Mouse (Mus musculus) 3T3-L1 (cell line): ENCODE measurements around the gene Rgs2.

Experiments
- DNase-seq: peaks from one replicate; pipeline ENCODE4 v3.0.0-alpha.2; 2015; ENCODE audit warnings: low read depth, low spot score

The Rgs2 gene

DNA sequence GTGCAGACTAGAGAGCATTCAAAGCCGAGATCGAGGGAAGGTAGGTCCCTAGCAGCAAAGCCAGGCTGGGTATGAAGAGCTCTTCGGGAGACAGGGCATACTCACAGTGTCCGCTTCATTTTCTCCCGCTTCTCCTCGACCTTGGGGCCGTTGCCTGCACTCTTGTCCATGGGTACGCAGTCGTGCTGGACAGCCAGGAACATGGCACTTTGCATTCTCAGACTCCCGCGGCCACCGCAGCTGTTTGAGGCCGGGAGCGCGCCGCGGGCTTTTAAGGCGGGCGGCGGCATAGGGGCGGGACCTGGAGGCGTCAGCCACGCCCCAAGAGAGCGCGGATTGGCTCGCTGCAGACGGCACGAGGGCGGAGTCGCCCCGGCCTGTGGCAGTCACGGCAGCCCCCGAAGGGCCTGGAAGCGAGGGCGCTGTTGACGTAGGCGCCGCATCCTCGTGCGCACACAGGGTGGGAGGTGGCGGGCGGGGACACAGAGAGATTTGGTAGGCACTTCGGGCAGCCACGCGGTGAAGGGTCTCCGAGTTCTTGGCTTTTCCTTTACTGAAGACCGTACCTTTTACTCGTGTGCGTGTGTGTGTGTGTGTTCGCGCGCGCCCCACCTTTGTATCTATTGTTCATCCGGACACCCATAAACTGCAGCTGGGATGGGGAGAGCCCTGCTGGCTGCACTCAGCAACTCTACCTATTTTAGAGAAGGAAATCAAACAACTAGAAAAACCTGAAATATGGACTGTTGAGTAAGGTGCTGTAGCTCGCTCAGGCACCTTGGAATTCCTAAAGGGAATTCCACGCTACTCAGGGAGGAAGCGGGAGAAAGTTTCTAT lies at the start of gene Rgs2:
Rgs2 (minus strand) TSS at position 258 of the 837 bp plus-strand sequence.
- DNase-seq: peak; percentile 76

DNA sequence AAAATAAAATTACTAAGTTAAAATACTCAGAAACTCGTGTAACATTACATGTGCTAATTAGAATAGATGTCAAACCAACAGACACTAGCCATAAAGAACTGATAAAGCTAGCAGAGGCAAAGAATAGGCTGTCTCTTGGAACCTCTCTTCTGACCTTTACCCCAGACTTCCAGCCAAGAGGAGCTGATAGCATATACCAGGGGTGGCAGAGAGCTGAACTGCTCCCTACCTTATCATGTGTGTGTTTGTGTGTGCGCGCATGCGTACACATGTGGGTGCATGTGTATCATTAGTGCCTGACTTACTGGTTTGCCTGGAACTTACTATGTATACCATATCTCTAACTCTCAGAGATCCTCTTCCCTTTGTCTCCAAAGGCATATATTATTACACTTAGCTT lies 49.4 kb upstream of the Rgs2 start:
- no peak for DNase-seq

DNA sequence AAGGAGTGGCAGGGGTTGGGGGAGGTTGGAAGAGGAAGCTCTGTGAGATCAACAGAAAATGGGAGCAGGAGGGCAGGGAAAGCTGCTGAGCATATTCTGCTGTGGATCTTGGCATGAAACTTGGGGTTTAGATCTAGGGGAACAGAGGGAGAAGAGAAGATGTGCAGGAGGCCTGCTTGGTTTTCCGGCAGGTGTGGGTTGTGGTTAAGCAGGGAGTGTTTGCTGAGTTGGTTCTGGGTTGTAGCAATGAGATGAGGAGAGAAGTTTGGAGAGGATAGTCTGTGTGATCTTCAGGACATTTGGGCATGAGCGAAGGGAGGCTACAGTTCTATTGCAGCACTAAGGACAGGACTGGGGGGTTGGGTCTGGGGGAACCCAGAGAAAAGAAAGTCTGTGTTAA lies 37.9 kb upstream of the Rgs2 start:
- no peak for DNase-seq

DNA sequence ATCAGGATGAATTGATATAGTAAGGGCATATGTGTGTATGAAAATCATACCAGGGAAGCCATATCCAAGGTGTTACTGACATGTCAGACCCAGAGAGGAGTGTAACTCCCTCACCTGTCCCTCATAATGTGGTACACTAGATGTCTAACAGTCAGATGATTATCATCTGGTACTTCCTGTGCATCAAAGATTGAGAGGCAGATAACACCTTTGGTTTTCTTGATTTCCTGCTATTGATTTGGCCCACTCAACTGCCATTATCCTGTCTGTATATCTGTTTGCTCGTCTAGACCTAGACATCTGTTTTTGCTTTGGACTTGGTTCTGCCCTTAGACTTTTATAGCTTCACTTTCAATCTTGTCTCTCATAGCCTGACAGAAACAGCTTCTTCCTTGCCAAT lies 29.5 kb upstream of the Rgs2 start:
- DNase-seq: no peak

DNA sequence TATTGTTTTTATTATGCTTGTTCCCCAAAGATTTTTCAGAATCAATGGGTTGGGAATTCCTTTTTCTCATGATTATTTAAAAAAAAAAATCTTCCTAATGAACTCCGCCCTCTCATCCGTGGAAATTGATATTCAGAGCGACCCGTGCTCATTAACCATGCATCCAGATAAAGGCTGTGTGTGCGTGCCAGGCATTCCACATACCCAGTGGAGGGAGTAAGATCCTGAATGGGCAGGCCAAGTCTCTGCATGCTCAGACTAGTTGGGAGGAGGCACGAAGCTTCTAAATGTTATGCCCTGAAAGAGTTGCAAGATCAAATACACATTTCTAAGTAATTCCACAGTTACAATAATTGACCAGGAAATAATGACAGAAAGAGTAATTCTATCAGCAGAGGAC lies 26.5 kb upstream of the Rgs2 start:
- DNase-seq: no peak

DNA sequence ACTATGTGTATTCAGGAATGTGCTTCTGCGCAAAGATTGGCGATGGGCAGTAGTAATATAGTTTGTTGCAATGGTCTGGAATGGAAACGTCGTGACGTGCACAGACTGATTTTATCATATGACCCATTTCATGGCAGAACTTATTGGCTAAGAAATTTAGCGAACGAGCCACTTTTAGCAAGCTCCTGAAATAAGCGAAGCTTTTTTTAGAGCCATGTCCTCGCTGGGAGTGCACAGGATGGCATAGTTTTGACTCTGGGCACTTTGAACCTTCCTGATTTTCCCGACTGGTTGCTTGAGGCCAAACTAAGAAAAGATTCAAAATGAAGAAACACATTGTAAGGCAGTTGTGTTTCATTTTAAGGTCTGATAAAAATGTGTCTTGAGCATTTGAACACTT lies 25.7 kb upstream of the Rgs2 start:
- no peak for DNase-seq

DNA sequence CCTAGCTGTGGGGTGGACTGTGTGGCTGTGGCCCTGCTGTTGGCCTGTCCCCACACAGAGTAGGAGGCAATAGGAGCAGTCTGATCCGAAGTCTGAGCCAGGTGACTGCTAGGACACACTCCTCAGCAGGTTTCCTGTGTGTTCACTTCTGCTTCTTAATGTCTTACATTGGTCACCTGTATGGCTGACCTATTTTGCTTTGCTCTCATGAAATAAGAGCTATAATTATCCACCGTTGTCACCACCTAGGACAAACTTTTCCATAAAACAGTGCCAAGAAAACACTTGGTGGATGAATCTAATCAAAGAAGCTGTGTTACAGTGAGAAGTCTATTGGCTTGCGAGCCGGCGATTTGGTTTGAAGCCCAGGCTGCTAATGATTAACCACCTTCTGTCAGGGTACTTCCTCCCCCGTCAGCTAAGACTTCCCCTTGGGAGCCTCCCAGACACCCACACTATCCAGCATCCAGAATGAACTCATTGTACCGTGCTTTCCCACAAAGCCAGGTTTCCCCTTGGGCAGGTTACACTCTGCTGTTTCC lies 14.5 kb upstream of the Rgs2 start:
- DNase-seq: no peak

DNA sequence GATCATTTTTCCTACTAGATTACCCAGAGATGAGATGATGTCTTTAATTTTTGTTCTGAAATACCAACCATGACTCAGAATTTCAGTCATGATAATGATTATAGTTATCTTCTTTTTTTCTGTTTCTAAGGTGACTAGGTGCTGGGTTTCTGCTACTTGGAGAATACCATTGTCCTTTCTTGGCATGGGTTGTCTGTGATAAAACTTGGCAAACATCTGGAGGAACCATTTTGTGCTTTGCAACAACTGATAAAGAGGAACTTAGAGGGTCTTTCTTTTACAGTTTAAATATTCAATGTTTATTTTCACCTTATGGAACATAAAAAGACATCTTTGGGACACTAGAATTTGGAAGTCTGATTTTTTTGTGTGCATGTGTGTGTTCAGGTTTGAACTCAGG lies 10.0 kb upstream of the Rgs2 start:
- no peak for DNase-seq

DNA sequence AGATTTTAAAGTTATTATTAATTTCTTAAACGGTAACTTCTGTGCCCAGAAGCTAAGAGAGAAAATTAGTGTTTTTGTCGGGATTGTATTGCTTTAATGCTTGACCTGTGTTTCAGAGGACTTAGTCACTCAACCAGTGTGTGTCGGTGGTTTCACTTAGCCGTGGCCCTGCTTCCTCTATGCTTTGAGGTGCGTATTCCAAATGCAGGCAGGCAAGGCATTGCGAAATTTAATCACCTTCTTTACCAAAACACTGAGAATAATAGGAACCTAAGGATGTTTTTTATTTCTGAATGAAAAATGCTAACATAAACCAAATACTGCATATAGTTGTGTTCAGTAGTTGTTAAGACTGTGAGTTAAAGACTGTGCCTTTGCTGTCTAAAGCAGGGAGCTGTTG lies 3.4 kb upstream of the Rgs2 start:
- no peak for DNase-seq

DNA sequence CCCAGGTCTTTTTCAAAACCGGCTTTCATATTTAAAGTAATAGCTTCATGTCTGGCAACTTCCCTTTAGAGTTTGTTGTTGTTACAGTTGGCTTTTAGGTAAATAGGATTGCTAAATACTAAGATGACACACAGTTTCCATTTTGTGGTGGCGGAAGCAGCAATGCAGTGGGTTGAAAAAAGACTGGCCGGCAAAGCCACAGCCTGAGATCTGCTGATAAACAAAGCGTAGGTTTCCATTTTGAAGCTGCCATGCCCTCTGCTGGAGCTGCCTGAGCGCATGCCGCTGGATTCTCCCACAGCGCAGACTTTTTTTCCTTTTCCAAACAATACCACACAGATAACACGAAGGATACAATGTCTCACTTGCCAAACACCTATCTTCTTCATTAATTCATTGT lies 2.6 kb upstream of the Rgs2 start:
- DNase-seq: peak; percentile 87

DNA sequence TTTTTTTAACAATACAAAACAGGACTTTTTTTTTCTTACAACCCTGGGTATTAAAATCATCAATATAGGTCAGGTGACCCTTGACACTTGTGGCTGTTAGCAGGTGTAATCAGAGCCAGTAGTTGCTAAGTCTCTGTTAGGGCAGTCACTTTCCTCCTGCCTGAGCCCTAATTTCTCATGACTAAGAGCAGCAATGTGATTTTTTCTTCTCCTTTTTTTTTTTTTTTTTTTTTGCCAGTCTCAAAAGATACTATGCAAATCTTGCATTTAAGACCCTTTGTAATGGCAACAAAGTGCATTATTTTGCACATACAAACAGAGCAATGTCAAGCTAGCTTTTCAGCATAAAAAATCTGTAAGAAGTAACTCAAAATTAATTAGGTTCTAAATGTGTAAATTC lies 1.7 kb upstream of the Rgs2 start:
- no peak for DNase-seq

DNA sequence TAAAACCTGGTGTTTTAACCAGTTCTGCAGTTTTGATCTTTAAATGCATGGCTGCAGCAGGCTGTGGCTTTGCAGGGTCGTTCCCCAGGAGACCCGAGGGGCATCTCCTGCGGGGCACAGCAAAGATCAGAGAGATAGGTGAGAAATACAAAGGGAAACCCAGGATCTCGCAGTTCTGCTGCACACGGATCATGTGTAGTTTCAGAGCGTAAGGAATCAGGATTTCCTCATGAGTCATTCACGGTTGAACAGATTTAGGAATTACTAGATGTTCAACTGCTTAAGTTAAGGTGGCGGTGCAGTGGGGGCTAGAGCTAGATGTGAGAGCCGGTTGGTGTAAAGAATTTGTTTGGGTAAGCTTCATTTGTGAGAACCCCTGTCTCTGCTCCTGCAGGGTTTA lies 780 bp upstream of the Rgs2 start:
- DNase-seq: peak; percentile 16

DNA sequence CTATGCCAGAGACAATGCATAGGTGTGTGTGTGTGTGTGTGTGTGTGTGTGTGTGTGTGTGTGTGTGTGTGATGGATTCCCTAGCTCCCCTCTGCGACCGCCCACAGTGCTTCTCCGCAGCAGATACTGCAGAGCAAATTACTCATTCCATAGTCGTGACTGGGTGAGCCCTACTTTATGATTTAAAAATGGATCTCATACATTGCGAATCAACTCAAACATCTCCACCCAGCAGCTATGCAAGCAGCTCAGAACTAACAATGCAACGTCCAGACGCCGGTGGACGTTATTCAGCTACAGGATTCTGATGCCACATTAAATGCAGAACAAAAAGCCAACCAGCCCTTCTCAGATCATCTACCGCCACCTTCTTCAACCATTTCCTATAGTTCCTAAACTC lies 545 bp downstream of the Rgs2 start:
- peak; percentile 37 for DNase-seq

DNA sequence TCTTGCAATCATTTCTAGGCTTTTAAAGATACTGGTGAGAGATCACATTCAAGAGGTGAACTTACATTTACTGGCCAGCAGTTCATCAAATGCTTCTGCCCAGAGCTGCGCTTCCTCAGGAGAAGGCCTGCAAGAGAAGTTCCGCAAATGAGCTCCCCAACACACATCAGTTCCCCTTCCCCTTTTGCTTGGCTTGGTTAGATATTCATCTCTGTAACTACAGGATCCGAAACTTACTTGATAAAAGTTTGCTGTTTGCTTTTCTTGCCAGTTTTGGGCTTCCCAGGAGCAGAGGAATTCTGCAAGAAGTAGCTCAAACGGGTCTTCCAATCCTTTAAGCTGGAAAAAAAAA lies 1.3 kb downstream of the Rgs2 start:
- DNase-seq: no peak

DNA sequence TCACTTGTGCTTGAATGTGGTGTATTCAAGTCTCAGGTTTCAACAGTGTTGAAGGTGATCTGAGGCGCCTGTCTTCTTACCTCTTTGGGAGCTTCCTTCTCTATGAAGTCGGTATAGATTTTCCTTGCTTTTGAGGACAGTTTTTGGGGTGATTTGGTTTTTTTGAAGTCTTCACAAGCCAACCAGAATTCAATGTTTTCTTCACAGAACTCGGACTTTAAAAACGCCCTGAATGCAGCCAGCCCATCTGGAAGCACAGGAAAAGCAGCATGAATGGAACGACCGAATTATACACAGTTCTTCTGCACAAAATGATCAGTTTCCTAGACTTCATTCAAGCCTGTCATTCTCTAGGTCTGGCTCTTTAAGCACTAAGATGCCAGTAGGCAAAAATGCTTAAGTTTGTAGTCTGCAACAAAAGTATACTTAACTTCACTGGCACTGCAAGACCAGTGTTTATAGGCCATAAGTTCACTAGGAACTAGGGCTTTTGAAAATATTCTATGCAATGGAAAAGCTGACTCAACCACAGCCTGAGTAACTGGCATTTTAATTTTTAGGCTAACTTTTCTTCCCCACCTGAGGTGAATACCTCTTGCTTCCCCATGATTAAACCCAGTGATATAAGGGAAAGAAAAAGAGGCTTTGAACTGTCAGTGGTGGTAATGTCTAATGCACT lies 1.8 kb downstream of the Rgs2 start:
- DNase-seq: no peak

DNA sequence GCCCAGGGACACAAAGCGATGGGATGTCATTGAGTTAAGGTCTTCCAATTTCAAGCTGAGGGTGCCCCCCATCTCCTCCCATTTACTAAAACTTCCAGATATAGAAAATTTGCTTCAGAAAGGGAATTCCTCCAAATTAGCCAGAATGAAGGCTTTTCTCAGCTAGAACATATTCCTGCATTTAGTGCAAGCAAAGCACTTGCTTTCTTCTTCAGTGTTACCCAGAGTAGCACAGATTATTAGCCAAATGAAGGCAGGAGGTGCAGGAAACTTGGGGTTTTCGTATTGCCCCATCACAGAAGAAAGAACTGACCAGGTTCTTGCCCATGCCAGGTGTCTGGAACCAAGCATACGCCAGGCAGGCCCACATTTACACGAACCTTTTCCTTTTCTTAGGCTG lies 3.7 kb downstream of the Rgs2 start:
- DNase-seq: no peak

DNA sequence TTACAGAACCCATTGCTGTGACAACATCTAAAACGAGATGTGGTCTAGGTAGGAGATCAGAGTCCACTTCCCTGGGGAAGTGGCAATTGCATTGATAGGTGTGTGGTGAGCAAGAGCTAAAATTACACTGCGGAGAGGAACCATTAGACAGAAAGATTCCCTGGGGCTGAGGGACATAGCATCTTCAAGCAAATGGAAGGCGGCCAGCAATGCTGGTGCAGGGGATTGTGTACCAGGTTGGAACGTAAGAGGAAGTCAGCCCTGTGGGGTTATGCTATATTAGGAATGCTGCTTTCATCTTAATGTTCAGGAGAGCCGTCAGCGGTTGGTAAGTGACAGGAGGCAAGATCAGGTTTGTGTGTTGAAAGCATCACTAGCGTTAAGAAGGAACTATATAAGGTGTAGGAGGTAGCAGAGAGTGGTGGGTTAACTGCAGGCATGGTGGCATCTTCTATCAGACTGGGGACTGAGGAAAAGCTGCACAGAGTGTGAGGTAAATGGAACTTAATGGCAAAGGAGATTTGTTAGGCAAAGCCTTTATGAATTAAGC lies 4.5 kb downstream of the Rgs2 start:
- no peak for DNase-seq

DNA sequence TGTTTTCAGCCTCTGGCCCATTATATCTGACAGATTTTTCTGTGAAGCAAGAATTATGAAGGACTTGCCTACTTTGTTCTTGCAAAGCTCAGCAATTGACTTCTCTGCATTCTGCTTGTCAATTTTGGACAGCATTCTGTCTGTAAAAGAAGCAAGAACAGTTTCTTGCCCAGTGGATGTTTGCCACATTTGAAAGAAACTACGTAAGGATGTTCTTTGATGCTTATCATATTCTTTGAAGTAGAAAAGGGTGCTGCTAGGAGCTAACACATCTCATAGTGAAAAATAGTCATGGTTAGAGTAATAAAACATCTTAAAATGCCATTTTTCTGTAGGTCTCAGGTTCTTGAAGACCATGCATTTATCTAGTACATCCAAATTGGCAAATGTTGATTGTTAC lies 10.9 kb downstream of the Rgs2 start:
- DNase-seq: no peak

DNA sequence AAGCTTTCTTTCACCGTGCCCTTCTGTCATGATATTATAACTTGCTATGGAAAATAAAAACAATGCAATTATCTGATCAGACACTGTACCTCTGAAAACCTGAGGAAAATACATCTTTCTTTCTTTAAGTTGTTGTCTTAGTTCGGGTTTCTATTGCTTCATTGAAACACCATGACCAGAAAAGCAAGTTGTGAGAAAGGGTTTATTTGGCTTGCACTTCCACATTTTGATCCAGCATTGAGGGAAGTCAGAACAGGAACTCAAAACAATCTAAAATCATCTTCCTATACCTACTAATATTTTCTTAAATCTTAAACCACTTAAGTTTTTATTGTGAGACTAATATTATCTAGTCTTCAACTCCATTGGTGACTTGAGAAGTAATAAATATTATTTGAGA lies 11.4 kb downstream of the Rgs2 start:
- DNase-seq: no peak

DNA sequence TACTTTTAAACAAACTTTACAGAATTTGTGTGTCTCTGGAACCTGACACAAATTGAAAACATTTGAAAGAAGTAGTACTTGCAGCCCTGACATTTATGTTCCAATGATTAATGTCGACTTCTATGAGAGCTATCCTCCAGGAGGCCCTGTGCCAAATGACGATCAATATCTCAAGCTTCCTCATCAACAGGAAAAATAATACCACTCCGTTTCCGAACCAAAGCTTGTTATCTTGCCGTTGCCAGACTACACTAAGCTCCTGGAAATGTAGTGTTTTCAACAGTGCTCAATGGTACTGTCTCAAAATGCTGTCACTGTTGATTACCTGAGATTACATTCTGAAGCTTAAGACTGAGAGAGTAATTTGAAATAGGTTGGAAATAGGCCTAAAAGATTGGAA lies 13.7 kb downstream of the Rgs2 start:
- DNase-seq: no peak

DNA sequence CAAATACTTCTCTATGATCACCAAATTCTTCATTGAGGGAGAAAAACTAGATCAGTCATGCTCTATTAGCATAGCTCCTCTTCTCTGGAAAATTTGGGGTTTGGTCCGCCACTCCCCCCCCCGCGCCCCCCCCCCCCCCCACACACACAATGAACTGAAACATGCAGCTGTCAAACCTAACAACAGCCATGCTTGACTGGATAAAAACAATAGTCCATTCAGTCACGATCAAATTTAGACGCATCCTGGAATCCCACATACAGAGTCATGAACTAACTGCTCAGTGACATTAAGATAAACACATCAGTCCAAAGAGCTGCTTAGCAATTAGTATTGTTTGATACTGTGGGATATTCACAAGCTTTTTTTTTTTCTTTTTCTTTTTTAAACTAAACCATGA lies 14.2 kb downstream of the Rgs2 start:
- DNase-seq: no peak

DNA sequence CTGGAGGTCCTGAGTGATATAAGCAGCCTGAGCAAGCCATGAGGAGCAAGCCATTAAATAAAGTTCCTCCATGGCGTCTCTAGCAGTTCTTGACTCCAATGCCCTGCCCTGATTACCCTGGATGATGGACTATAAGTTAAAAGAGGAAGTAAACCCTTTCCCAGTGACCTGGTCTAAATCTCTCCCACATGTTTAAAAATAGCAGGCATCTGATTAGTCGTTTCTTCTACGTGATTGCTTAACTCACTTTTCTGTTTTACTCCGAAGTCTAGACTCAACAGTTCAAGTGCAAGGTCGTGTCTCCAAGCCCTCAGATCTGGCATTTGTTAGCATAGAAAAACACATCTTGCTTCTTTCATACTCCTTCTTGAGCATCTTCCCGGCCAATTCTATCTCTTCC lies 15.2 kb downstream of the Rgs2 start:
- no peak for DNase-seq
